Mouse (Mus musculus) layer of hippocampus, adult 9-11 months (tissue): ENCODE data around the gene Gbp5.
"Not testable (repeated sequence)": the region's sequence is repeated elsewhere in the genome, so short reads cannot be mapped to it uniquely, and the experiment has no call there.

Experiments
- DNase-seq: peaks from one replicate; pipeline ENCODE4 v3.0.0; 2022

The Gbp5 gene

DNA sequence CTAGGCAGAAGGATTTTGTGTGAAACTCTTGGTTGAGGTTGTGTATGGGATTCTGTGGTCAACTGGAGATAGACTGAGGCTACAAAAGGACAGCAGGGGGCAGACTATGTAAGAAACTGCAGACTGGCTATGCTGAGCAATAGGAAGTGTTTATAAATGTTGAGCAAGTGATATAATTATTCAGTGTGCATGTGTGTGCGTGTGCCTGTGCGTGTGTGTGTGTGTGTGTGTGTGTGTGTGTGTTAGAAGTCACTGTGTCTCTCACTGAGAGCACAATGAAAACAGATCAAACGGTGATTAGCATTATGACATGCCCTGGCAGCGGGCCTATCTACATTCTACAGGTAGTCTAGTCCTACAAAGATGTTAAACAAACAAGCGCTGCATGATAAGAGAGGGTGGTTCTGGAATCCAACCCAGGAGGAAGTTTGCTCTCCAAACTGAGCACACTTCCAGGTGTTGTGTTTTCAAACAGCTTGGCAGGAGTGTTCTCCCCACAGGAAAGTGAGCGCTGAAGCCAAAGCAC is at the start of gene Gbp5:
TSS of gene Gbp5 (plus strand) at position 443 of the 526 bp plus-strand sequence.
- peak; percentile 35 for DNase-seq

DNA sequence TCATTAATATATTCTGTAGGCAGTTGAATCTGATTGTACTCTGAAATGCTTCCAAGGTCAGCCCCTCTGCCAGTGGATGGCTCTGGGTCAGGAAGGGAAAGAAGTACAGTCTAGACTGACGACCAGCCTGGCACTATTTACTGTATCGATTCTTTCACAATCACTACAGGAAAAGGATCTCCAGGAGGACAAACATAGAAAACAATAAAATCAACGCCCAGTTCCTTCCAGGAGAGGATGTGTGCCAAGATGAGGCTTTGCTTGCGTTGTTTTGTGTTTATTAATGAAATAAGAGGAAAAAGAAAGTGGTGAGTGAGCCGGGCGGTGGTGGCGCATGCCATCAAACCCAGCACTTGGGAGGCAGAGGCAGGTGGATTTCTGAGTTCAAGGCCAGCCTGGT is 39.6 kb upstream of the Gbp5 start:
- no peak for DNase-seq

DNA sequence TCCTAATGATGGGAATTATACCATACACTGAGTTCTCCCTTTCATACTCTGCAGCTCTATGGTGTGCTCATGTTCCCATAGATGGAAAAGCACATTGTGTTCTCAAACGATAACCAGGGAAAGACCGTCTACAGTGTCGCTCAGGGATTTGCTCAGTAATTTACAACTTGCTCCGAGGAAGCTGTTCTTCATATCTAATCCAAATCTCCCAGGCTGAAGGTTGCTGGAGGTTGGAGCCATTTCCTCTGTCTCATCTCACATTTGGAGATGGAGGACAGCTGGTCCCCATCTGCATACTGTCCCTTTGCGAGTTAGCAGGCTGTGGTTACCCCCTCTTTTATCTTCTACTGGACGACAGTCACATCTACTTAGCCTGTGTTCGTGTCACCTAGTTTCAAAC is 34.5 kb upstream of the Gbp5 start:
- DNase-seq: no peak

DNA sequence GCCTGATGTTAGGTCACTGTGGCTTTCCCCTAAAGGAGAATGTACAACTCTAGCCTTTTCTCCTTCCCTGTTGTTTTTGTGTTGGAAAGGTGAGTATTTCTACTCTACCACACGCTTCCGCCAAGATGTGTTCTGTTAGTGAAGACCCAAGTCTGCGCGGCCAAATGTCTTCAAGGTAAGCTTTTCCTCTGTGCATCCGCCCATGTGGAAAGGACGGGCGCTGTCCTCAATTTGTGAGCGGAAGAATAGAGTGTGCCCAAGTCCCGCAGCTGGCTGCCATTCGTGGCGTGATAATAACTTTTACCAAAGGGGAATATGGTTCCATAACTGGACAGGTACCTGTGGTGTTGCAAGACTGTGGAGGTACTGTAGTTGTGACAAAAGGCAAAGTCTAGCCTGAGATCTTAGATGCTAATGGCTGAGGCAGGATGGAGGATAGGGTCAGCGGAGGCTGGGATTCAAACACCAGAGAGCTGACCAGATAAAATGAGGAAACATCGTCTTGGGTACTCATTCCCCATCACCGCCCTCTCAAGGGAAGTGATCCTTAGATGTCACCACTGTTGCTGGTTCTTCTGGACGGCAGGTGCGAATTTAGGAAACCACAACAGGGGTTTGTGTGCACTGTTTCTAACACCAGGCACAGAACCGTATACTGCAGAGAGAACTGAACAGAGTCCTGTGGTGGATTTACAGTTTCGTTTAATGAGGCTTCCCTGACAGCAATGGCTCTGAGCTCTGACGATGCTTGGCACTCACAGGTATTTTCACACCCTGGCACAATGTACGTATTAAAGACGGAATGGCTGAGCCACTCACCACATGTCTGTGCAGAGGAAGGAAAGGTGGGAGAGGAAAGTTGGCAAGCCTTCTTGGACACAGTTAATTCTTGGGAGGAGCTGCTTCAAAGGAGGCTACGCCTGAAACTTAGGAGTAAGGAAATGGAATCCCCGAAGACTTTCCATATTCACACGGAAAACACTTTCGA is 30.7 kb upstream of the Gbp5 start:
- no peak for DNase-seq

DNA sequence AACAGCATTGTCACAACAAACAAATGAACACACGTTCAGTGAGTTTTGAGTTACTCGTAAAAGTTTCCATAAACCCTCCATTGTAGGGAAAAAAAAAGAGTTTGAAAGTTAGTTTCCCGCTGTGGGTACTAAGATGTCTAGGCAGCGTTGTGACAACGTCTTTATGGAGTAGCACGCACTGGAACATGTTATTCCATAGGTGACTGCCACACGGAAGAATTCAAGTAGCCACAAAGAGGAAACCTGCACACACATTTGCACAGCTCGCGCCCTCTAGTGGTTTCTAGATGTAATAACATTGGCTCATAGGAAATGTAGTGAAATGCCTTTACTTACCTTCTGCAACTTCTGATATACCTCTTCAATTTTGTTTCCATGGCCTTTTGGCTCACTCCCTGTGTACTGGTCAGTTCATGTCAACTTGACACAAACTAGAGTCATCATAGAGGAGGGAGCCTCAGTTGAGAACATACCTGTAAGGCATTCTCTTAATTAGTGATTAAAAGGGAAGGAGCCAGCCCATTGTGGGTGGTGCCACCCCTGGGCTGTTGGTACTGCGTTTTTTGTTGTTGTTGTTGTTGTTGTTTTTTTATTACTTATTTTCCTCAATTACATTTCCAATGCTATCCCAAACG is 19.3 kb upstream of the Gbp5 start:
- no peak for DNase-seq

DNA sequence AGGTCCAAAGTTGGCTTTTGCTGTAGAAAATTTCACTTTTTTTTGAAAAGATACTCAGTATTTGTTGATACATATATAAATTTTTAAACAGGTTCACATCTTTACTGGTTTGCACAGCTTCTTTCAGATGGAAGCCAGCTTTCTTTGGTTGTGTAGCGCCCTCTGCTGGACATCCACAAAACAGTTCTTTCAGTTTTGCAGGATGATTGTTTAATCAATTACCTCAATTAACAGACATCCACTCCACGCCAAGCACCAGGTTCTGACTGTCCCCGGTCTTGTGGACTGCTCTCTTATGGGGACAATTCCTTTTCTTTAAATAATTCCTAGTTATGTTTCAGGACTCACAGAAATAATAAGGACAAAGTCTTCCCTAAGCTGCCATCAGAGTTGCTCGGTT is 17.9 kb upstream of the Gbp5 start:
- DNase-seq: peak; percentile 12

DNA sequence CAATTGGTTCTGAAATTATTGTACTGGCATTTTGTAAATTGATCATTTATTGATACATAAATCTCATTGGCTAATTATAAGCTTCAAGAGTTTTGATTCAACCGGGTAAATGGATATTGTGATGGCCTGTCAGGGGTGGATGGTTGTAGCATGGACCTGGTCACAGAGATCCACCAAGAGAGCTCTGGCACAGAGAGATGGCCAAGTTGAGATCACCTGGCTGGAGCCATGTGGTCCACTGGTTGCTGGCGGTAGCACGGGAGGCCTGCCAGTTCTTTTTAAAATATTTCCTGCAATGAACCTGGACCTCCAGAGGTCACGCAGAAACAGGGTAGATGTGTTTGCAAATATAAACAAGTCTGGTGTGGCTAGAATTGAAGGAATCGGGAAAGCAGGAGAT is 15.9 kb upstream of the Gbp5 start:
- no peak for DNase-seq

DNA sequence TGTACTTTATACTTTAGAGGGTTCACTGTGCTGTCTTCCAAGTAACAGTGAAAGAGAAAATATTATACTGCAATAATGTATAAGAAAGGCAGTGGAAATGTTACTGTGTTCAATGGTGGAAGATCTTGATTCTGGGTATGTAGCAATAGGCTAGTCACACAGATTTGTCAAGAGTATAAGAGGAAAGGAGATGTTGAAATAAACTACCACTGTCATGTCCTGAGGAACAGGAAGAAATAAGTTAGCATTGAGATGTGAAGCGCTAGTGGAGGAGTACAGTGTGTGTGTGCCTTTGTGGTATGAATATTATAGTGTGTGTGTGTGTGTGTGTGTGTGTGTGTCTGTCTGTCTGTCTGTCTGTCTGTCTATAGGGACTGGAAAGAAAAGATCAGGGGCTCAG is 15.4 kb upstream of the Gbp5 start:
- DNase-seq: no peak

DNA sequence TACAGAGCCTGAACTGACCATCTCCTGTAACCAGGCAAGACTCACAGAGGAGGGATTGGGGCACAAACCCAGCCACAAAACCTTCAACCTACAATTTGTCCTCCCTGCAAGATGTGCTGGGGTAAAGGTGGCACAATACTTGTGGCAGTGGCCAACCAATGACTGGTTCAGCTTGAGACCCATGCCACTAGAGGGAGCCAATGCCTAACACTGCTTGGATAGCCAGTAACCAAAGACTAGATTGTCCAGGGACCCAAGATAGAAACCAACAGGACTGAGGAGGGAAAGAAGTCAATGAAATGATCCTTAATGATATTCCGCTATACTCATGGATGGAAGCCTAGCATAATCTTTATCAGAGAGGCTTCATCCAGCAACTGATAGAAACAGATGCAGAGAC is 3.3 kb upstream of the Gbp5 start:
- DNase-seq: peak; percentile 35

DNA sequence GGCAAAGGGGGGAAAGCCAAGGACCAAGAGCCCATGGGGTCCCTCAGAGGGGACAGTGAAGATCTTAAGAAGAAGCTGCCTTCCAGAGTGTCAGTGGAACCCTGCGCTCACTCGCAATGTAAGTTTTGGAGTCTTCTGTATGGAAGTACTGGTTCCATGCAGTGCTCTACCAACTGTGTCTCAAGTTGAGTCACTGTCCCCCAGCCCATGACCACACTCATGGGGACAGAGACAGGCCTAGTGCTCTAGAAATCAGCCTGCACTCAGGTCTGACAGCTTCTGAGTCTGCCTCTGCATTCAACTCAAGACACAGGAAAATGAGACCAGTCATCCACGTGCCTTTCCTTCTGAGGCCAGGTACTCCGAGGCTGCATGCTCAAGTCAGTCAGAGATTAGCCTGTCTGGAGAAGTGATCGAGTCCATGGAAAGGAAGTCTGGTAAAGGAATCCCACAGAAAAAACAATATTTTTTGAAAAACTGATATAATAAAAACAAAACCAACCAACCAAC is 1.4 kb downstream of the Gbp5 start:
- no peak for DNase-seq

DNA sequence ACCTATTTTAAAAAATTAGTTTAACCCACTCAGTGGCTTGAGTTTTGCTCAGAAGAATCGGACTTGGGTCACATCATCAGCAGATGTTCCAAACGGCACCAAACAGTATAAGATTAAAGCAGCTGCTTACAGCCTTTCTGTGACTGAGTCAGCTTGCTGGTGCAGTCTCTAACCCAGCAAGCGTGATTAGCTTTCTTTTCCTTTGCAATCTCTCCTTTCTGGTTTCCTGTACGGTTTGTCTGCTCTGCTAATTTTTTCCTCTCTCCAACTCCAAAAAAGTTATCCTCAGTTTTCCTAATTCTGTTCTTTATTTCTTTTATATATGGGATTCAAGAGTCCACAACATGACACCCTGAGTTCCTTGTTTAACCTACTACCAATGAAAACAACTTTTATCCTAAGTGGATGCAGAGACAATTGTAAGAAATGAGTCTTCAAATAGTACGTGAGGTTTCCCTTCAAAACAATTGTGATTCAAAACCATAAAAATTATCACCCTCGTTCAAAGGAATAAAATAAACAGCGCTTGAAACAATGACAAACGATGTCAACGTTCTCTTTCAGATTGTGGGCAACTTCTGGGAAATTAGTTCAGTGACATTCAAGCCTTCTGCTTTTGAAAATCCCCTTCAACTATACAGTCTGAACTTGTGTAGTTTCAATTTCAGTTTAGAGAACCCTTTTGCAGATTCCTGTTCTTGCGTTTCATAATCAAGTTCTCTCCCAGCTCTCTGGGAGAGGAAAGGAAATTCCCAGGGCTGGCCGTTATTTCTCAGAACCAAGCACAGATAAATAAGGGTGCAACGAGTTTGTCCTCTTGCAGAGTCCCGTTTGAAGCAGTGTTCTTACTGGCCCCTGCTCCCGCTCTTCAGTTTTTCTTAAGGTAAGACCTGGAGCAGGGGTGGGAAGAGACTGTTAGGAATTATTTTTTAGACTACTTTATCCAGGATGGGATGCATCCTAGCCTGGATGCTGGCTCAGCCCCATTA is 2.6 kb downstream of the Gbp5 start:
- DNase-seq: no peak

DNA sequence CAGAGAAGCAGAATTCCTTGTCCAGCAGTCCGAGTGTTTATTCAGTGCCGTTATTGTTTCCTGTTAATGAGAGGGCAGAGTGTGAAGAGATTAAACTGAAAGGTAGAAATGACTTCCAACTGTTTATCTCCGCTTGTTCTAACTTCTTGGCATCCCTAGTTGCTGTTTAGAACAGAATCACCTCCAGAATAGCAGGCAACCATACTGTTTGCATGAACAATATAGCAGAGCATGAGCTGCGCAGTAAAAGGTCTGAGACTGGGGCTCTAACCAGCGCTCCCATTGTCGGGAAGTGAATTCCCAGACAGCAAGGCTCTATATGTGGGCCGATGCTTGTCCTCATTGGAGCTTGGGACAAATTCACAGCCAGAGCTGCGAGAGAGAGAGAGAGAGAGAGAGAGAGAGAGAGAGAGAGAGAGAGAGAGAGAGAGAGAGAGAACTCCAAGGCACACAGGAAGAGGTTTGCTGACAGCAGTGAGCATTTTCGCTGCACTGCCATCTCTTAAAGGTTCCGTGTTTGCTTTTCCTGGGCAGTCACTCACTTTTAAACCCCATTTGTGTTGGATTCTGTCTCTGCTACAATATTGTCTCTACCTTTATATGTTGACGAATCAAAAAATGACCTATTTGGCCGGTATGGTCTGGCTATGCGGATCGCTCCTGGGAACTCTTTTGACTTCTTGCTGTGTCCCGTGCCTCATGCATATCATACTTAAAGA is 3.5 kb downstream of the Gbp5 start:
- no peak for DNase-seq

DNA sequence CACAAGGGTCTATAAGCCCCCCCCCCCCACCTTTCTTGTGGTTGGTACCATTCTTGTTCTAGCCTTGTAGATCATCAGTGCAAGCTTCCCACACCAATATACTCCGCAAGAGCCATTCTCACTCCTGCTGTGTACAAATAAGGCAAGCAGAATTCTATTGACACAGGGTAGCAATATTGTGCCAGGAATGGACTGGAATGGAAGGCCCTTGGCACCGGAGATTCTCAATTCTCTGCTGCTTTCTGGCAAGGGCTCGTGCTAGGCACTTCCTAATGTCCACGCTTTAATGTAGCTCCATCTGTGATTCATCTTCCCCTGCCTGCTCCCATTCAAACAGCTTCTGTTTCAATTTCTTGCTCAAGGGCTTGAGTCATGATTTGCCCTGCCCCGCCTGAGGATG is 5.2 kb downstream of the Gbp5 start:
- DNase-seq: no peak

DNA sequence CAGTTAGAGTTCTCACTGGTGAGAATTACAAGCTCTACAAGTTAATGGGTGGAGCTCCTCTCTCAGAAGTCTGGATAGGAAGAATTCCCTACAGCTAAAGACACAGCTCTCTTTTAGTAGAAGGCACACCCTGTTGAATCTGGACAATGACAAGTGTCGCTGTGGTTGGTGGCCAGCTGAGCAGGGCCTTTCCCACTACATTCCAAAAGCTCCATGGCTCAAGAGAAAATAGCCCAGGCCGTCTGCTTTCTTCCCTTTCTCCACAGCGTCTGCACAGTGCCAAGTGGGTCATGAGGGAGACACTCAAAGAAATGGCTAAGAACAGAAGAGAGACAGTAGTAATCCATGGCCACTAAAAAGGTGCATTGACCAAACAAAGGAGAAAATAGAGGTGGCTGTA is 34.3 kb downstream of the Gbp5 start:
- no peak for DNase-seq

DNA sequence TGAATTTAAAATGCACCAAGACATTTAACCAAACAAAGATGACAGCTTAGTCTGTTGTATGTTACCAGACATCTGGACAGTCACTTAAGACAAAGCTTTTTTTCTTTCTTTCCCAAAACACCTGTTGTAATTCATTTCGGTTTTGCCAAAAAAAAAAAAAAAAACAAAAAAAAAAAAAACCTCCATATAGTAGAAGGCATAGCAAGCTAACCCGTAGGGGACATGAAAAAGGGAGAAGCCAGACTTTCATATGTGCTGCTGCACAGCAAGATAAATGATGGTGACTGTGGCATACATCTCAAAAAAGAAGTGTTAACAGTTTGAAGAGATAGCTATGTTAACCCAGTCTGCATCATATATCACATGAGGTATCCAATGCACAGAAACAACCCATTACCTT is 35.8 kb downstream of the Gbp5 start:
- no peak for DNase-seq

DNA sequence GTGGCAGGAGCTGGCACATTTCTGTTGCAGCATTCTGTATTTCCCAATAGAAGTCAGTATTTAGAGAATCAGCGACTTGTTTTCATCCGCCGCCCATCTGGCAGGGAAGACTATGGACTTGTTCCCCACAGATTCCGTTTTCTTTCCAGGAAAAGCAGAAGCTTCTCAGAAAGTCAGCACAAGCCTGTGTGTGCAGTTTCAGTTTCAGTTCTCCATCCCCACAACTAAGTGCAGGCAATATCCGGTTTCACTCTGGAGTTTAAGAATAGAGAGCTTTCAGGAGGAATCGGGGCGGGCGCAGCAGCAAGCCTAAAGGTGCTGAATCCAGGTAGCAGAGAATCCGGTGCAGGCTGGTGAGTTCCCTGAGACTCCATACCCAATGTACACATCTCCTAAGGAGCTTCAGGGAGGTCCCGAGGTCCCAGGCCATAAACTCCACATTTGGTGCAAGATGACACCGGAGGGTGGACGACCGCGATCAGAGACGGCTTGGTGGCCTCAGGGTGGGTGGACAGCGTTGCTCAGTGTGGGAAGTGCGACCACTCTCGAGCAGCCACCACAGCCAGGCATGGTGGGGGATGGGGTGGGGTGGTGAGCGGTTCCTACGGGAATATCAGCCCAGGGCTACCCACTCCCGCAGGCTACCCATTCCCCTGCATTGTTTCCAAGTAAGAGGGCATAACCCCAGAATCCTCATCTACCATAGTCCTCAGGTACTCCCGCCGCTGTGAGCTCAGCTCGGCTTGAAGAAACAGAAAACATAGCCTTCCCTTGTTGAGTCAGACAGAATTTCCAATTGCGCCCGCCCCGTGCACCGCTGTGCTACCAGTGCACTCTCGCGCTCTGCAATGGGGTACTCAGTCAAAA is 36.5 kb downstream of the Gbp5 start, which contains the start of gene Gbp7:
TSS of gene Gbp7 (plus strand) at position 256 of the 867 bp plus-strand sequence.
- peak; percentile 53 for DNase-seq

DNA sequence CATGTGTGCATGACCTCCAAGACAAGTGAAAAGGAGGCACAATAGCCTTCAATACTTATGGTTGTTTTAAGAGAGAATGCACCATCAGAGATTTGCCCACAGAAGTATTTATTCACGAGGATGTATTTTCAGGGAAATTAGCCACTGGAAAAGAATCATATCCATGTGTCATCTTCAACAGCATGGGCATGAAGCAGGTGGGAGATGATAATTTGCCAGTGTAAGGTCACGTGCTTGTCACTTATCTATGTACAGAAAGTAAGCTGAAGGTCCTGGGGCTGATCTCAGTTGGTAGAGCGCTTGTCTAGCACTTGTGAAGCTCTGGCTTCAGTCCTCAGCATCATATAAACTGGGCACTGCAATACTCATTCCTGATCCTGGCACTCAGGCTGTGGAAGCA is 37.8 kb downstream of the Gbp5 start:
- DNase-seq: no peak

DNA sequence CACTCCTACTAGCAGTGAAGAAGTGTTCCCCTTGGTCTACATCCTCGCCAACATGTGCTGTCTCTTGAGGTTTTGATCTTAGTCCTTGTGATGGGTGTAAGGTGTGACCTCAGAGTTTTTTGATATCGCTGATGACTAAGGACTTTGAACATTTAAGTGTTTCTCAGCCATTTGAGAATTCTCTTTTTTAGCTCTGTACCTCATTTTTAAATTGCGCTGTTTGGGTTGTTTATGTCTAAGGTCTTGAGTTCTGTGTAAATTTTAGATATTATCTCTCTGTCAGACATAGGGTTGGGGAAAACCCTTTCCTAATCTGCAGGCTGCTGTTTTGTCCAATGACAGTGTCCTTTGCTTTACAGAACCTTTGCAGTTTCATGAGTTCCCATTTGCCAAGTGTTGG is 39.4 kb downstream of the Gbp5 start:
- no peak for DNase-seq

DNA sequence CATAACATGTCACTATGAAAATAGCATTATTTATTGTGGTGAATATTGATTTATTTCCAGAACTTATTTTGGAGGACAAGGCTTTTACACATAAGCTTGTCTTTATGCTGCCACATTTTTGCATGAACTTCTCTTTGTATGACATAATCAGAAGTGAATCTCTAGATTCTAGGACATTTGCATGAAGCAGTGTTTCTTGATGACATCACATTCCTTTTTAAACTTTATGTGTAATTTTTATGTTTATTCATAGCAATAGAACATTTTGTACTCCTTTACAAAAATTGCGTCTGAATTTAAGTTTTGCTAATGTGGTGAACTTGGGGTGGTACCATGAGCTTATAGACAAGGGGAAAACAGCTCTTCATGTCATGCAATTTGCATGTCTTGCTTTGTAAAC is 41.9 kb downstream of the Gbp5 start:
- DNase-seq: no peak

DNA sequence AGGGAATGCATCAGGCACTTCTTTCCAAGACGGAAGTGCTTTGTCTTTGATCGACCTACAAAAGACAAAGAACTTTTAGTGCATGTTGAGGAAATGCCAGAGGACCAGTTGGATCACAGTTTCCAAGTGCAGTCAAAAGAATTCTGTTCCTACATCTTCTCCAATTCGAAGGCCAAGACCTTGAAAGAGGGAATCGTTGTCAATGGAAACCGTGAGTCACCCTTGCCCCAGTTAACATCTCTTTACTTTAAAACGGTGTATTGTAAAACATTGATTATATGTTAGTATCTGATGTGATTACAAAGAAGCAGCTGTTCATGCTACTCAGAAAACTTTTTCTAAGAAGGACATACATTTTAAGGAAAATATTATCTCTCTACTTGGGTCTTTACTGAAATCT is 47.6 kb downstream of the Gbp5 start:
- no peak for DNase-seq

DNA sequence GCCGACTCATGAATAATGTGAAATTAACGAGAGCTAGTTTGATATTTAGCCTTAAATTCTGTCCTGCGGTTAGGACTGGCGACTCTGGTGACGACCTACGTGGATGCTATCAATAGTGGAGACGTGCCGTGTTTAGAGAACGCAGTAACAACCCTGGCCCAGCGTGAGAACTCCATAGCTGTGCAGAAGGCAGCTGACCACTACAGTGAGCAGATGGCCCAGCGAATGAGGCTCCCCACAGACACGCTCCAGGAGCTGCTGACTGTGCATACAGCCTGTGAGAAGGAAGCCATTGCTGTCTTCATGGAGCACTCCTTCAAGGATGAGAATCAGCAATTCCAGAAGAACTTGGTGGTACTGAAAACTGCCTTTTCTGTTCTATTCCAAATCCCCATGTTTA is 49.0 kb downstream of the Gbp5 start:
- DNase-seq: not testable (repeated sequence)
